Mouse (Mus musculus) CD8-positive naive resting alpha-beta T cell, adult 57 days (primary cell): ENCODE measurements around the gene Olfr1454. TPM values are rescaled to one million over a fixed set of nuclear protein-coding genes. Genes with fewer than 3 reads are reported as not detected.

Experiments
- total RNA-seq: library from RNA; stranded (reverse); gene quantifications from one replicate; pipeline ENCODE4 v1.2.4, GENCODE M21; 2023

Gene Olfr1454
- not detected for total RNA-seq

DNA sequence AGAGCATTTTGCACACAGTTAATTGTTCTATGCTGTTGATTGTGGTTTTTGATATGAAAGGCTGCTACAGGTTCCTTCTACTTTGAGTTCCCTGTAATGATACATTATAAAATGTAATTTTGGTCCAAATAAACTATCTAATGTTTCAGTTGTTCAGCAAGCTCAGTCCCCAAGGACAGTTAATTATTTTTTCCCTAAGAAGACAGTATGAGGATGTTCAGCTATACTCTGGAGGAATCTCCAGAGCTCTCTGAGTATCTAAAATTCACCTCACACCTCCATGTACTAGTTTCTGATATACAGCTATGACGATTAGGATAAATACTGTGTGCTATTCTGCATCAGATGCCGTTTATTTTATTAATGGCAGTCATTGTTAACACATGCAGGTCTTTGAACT, at the start of gene Olfr1454:
TSS of gene Olfr1454 (plus strand) at position 301 of the 400 bp plus-strand sequence.

GRCm38 (mm10) chr19:13028227-13028626, 32.2 kb upstream of the Olfr1454 start, which contains the start of gene Olfr1453:
Olfr1453 (minus strand) TSS chr19:13028327.

DNA sequence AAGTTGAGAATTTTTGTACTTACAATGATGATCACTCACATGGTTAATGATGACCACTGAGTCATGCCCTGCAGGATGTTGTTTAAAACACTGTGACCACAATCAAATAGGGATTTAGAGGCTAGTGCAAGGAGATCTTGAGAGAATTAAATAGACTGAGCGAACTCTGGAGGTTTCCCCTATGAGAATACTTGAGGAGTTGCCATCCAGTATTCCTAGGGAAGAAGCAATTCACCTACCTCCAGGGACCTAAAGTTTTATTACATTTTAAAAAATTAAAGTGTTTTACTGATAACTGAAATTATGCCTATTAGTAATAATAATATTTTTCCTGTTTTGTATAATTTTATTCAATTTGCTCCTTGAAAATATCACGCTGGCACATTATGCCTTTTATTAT, 37.4 kb downstream of the Olfr1454 start, which contains the start of gene Olfr1457:
TSS of gene Olfr1457 (minus strand) at position 101 of the 400 bp plus-strand sequence.

DNA sequence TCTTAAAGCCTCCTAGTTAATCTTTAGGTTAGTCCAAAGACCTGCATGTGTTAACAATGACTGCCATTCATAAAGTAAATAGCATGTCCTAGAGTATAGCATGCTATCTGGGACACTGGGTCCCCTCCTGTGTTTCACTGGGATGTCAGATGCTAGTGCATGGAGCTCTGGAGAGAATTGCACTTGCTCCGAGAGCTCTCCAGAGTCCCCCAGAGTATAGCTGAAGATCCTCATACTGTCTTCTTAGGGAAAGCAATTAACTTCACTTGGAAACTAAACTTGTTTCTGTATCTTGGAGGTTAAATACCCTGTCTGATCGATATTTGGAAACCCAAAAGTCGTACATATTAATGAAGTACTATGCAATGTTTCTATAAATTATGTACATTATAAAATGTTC, 46.3 kb downstream of the Olfr1454 start, which contains the start of gene Olfr1458:
TSS of gene Olfr1458 (minus strand) at position 101 of the 400 bp plus-strand sequence.

Other genes starting within 250 kb of the Olfr1454 start
- 1.5 TPM for gene Gm5244, start 213.9 kb upstream of the Olfr1454 start, total RNA-seq
- gene Olfr1444, start 203.3 kb upstream of the Olfr1454 start, total RNA-seq: 0.31 TPM
- gene Olfr1445, start 176.8 kb upstream of the Olfr1454 start, total RNA-seq: not detected
- gene Olfr1446, start 167.1 kb upstream of the Olfr1454 start, total RNA-seq: not detected
- gene Olfr1447, start 156.9 kb upstream of the Olfr1454 start, total RNA-seq: not detected
- gene Olfr1448, start 136.2 kb upstream of the Olfr1454 start, total RNA-seq: not detected
- not detected for gene Olfr1449, start 129.8 kb upstream of the Olfr1454 start, total RNA-seq
- gene Olfr1450, start 110.4 kb upstream of the Olfr1454 start, total RNA-seq: not detected
- gene Olfr1451, start 65.6 kb upstream of the Olfr1454 start, total RNA-seq: not detected
- not detected for gene Olfr1453, start 32.3 kb upstream of the Olfr1454 start, total RNA-seq
- gene Olfr1457, start 37.3 kb downstream of the Olfr1454 start, total RNA-seq: not detected
- not detected for gene Olfr1458, start 46.2 kb downstream of the Olfr1454 start, total RNA-seq
- gene Olfr1459, start 88.9 kb downstream of the Olfr1454 start, total RNA-seq: not detected
- not detected for gene Olfr1461, start 102.4 kb downstream of the Olfr1454 start, total RNA-seq
- not detected for gene Olfr1462, start 125.1 kb downstream of the Olfr1454 start, total RNA-seq
- gene Olfr1463, start 170.7 kb downstream of the Olfr1454 start, total RNA-seq: not detected